Mouse (Mus musculus) neural tube, embryonic 11.5 days (tissue): ENCODE measurements at regions not wholly inside any gene's neighbourhood (a gene's known extent, or its start where the extent isn't known, plus 50 kb on each side); places are given as distances from the start of the nearest gene placed in this dataset.

Experiments
- ATAC-seq: fragments of 200-750 bp; cut with Nextera tagmentation; 2 replicates; pipeline ENCODE4 v1.8.0; 2017; ENCODE audit warnings: moderate number of reproducible peaks, mild to moderate bottlenecking, moderate TSS enrichment, moderate library complexity; ENCODE audit not compliant: insufficient read depth, low FRiP score, low TSS enrichment
- DNase-seq: peaks from one replicate; pipeline ENCODE4 v3.0.0-alpha.2; 2015; ENCODE audit warnings: low spot score
- H3K27ac ChIP-seq: fragments of 300-500 bp; sonication (generic); 2 replicates; pipeline ENCODE4 v1.5.1; 2014; ENCODE audit warnings: low read depth, mild to moderate bottlenecking, low read length
- H3K27me3 ChIP-seq: fragments of 300-500 bp; sonication (generic); 2 replicates; pipeline ENCODE4 v1.6.1; 2014; ENCODE audit warnings: mild to moderate bottlenecking, low read length, mixed read lengths; ENCODE audit not compliant: control insufficient read depth, insufficient read depth
- H3K36me3 ChIP-seq: fragments of 300-500 bp; sonication (generic); 2 replicates; pipeline ENCODE4 v1.6.1; 2014; ENCODE audit warnings: mild to moderate bottlenecking, low read length, moderate library complexity, mixed read lengths; ENCODE audit not compliant: control insufficient read depth, insufficient read depth
- H3K4me1 ChIP-seq: fragments of 300-500 bp; sonication (generic); 2 replicates; pipeline ENCODE4 v1.6.1; 2014; ENCODE audit warnings: low read length, mixed read lengths; ENCODE audit not compliant: control insufficient read depth, insufficient read depth
- H3K4me2 ChIP-seq: fragments of 300-500 bp; sonication (generic); 2 replicates; pipeline ENCODE4 v1.6.1; 2014; ENCODE audit warnings: low read depth, mild to moderate bottlenecking, moderate library complexity
- H3K4me3 ChIP-seq: fragments of 300-500 bp; sonication (generic); 2 replicates; pipeline ENCODE4 v1.5.1; 2014; ENCODE audit warnings: low read depth, low read length
- H3K9ac ChIP-seq: fragments of 300-500 bp; sonication (generic); 2 replicates; pipeline ENCODE4 v1.6.1; 2014; ENCODE audit warnings: mild to moderate bottlenecking, low read length
- H3K9me3 ChIP-seq: fragments of 300-500 bp; sonication (generic); 2 replicates; pipeline ENCODE4 v1.6.1; 2016; ENCODE audit warnings: low read length; ENCODE audit not compliant: control insufficient read depth
- WGBS: fragments of 180-500 bp; shearing (Covaris S2); extraction: QIAGEN DNeasy Blood & Tissue Kit; methylation state at CpG from one replicate; pipeline ENCODE4 v1.1.7; 2014; 5-methylcytosine and 5-hydroxymethylcytosine counted together

DNA sequence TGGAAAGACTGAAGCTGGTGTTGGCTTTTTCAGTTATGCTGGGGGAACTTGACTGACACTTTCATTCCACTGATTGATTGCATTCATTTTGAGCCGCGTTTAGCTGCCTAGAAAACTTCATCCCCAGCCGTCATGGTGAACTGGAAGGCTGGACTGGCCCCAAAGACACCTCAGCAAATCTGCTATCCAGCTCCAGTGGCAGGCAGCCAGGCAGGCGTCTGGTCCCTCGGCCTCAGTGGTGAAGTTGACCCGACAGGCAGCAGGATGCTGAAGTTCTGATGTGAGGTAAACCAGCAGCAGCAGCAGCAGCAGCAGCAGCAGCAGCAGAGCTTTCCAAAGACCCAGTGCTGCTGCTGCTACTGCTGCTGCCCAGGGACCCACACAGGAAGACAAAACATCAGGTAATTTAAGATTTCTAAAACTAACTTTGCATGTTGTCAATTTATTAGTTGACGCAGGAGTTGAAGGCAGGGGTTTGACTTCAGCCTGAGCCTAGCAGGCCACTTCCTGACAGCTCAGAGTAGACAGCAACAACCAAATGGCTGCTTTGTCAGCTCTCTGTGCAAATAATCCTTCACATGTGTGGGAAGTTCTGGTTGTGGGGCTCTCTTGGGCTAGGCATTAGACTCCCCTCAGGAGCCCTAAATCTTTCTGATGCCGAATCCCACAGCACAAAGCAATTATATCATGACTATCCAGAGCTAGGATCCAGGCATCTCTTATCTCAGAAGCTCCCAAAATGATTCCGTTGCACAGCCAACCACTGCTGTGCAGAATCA, 200.4 kb upstream of the Nhs start:
- H3K4me3 ChIP-seq, result no peak overlapping the region
- no peak overlapping the region for H3K9ac ChIP-seq
- no peak overlapping the region for H3K4me2 ChIP-seq
- no peak overlapping the region for H3K27ac ChIP-seq
- H3K4me1 ChIP-seq, result no peaks in the 10 kb centered on the region
- WGBS, result 60% methylated on average over 9 of the region's 9 CpGs
- no peaks in the 10 kb centered on the region for H3K9me3 ChIP-seq
- H3K27me3 ChIP-seq, result no peaks in the 10 kb centered on the region
- no peaks in the 10 kb centered on the region for H3K36me3 ChIP-seq
- DNase-seq, result peak; percentile 19
- no peak for ATAC-seq

DNA sequence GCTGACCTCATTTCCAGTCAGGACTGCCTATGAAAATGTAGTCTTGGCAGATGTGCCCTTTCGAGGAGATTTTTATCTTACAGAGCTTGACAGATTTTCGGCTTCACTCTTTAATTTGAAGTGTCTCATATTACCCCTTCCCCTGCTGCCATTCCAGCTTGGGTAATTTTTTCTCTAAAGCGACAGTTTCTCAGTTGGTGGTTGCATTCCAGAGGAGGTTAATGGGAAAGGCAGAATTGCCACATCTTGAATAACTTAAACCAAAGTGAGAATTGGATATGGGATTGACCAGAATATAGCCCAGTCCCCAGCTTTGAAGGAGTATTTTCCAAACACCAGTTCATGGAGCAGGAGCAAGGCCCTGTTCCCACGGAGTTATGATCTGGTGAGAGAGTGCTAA, 188.8 kb upstream of the Nhs start:
- Histone ChIP-seq H3K4me1 (no peaks in the 10 kb centered on the region), H3K27me3 (no peaks in the 10 kb centered on the region), H3K9me3 (no peaks in the 10 kb centered on the region), H3K27ac (no peak overlapping the region), H3K4me3 (no peak overlapping the region), H3K9ac (no peak overlapping the region), H3K36me3 (no peaks in the 10 kb centered on the region), H3K4me2 (no peak overlapping the region)
- ATAC-seq (no peak), DNase-seq (no peak)
- 52% methylated on average over 4 of the region's 4 CpGs for WGBS

DNA sequence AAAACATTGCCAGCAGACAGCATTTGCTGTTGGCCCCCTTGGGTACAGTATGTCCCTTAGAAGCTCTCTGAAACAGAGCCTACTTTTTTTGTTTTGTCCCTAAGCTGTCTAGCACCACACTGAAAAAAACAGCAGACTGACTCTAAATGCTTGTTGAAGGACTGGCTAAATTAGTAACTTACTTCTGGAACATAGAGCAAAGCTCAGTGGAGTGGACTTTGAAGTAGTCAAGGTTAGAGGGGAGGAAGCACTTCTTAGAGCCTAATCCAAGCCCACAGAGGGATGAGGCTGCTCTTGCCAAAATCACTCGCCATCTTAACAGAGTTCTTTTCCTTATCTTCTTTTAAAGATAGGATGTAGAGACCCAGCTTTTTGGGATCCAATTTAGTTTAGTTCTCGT, 188.4 kb upstream of the Nhs start:
- no peaks in the 10 kb centered on the region for H3K27me3 ChIP-seq
- H3K9me3 ChIP-seq, result no peaks in the 10 kb centered on the region
- no peak overlapping the region for H3K27ac ChIP-seq
- H3K4me2 ChIP-seq, result no peak overlapping the region
- H3K36me3 ChIP-seq, result no peaks in the 10 kb centered on the region
- no peak overlapping the region for H3K9ac ChIP-seq
- no peak overlapping the region for H3K4me3 ChIP-seq
- no peaks in the 10 kb centered on the region for H3K4me1 ChIP-seq
- DNase-seq, result no peak
- ATAC-seq, result no peak
- WGBS, result 60% methylated on average over 2 of the region's 2 CpGs

DNA sequence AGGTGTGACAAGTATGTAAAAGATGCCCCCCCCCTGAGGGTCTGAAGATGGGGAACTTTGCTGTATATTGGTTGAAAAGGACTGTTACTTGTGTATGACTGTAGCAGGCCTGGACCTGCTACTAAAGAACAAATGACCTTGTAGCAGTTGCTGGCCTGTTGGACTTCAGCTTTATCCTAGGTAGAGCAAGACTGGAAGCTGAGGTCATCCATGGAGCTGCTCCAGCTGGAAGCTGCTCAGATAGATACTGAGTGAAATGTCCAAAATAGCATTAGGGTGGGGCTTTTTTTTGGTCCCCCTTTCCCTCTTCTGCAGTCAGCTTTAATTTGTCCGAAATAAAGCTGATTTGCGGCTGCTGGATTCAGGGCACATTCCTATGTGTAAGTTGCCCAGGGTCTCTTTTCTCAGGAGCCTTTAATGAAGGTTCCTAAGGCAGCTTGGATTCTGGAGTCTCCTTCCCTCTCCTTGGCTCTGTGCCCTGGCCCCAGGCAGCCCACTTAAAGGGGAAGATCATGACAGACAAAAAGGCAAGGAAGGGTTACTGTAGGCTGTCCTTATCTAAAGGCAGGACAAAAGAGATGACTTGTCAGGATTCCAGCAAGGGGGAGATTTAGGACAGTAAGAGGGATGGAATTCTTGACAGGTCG, 186.1 kb upstream of the Nhs start:
- DNase-seq (no peak), ATAC-seq (no peak)
- H3K4me3 ChIP-seq, result no peak overlapping the region
- 75% methylated on average over 3 of the region's 3 CpGs for WGBS
- no peaks in the 10 kb centered on the region for H3K27me3 ChIP-seq
- no peak overlapping the region for H3K4me2 ChIP-seq
- no peak overlapping the region for H3K27ac ChIP-seq
- no peaks in the 10 kb centered on the region for H3K9me3 ChIP-seq
- no peaks in the 10 kb centered on the region for H3K4me1 ChIP-seq
- no peaks in the 10 kb centered on the region for H3K36me3 ChIP-seq
- H3K9ac ChIP-seq, result no peak overlapping the region

DNA sequence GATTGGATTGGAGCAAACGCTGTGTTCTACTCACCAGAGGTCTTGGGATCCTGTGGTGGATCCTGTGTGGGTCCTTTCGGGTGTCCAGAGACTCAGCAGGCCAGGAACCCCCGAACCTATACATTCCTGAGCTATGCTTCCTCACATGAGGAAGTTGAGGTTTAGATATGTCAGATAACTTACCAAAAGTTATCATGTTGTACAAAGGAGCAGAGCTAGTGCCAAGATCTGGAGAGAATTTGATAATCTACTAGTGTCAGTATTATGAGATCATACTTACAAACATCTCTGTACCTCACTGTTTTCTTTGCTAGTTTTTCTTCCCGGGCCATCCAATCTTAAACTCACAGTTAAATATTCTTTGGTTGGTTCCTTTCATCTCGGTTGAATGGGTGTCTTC, 172.6 kb upstream of the Nhs start:
- no peak overlapping the region for H3K4me3 ChIP-seq
- no peaks in the 10 kb centered on the region for H3K9me3 ChIP-seq
- H3K27me3 ChIP-seq, result no peaks in the 10 kb centered on the region
- DNase-seq, result no peak
- WGBS, result 96% methylated on average over 5 of the region's 5 CpGs
- no peak overlapping the region for H3K9ac ChIP-seq
- ATAC-seq, result no peak
- no peaks in the 10 kb centered on the region for H3K36me3 ChIP-seq
- no peaks in the 10 kb centered on the region for H3K4me1 ChIP-seq
- H3K4me2 ChIP-seq, result no peak overlapping the region
- no peak overlapping the region for H3K27ac ChIP-seq

DNA sequence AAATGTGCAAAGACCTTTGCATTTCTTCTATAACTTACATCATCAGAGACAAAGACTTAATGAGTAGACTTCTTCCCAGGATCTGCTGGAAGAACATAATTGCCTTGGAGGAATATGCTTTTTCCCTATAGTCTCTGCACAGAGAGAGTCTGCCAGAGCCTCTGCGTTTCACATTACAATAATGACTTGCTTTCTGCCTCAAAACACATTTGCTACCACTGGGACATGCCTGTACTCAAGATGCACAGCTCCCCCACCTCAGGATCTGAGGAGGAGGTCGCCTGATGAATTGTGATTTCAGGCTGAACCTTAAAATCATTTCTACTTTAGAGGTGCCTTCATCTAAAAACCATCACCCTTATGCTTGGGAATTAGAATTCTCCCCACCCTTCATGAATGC, 148.1 kb upstream of the Nhs start:
- Histone ChIP-seq H3K9me3 (no peaks in the 10 kb centered on the region), H3K27ac (no peak overlapping the region), H3K4me3 (no peak overlapping the region), H3K36me3 (no peaks in the 10 kb centered on the region), H3K4me2 (no peak overlapping the region), H3K9ac (no peak overlapping the region), H3K27me3 (no peaks in the 10 kb centered on the region), H3K4me1 (no peaks in the 10 kb centered on the region)
- no peak for ATAC-seq
- WGBS, result 64% methylated on average over 2 of the region's 2 CpGs
- DNase-seq, result no peak

DNA sequence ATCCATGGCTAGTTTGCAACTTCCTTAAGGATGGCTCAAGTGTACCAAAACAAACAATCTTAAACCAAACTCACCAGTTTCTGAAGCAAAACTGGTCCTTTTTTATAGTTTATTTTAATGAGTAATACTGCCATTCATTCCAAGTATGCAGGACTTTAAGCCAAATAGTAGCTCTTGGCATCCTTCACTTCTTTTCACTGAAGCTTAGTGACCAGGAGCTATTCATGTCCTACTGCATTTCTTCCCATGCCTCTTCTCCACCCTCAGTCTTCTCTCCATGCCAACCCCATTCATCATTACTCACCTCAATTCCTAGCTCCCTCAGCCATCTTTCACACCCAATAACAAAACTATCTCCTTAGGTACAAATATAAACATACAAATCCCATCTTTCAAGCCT, 144.6 kb upstream of the Nhs start:
- Histone ChIP-seq H3K4me3 (no peak overlapping the region), H3K9ac (no peak overlapping the region), H3K4me1 (no peaks in the 10 kb centered on the region), H3K27me3 (no peaks in the 10 kb centered on the region), H3K4me2 (no peak overlapping the region), H3K36me3 (no peaks in the 10 kb centered on the region), H3K9me3 (no peaks in the 10 kb centered on the region), H3K27ac (no peak overlapping the region)
- no peak for ATAC-seq
- no peak for DNase-seq

DNA sequence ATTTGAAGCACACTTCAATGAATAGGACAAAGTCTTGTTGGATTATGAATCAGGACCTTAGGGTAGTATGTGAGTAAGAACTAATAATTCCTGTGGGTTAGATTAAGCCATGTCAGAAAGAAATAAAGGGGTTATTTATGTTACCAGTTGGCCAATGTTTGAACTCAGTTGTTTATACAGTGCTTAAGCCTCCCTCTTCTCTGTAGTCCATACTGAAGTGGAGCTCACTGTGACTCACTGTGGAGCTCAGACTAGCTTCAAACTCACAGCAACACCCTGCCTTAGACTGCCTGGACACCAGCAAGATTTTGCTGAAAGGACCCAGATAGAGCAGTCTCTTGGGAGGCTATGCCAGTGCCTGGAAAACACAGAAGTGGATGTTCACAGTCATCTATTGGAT, 143.3 kb upstream of the Nhs start:
- Histone ChIP-seq H3K27ac (no peak overlapping the region), H3K36me3 (no peaks in the 10 kb centered on the region), H3K4me3 (no peak overlapping the region), H3K4me1 (no peaks in the 10 kb centered on the region), H3K4me2 (no peak overlapping the region), H3K9me3 (no peaks in the 10 kb centered on the region), H3K27me3 (no peaks in the 10 kb centered on the region), H3K9ac (no peak overlapping the region)
- ATAC-seq (no peak), DNase-seq (no peak)

DNA sequence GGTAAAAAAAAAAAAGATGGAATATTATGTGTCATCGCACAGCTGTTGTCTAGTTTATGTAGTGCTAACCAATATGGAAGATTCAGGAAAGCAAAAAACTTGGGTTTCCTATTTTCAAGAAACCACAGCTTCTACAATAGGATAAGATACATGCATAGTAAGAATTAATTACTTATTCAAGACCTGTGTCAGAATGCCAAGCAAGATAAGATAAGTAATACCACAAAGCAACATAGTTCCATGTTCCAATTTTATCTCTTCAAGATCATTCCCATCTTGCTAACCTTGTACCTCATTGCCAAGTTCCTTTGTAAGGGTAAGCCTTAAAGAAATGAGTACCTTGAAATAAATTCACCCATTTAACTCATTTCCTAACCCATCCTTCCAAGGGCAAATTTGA, 131.7 kb upstream of the Nhs start:
- H3K36me3 ChIP-seq, result no peaks in the 10 kb centered on the region
- H3K4me2 ChIP-seq, result no peak overlapping the region
- no peaks in the 10 kb centered on the region for H3K9me3 ChIP-seq
- no peak overlapping the region for H3K9ac ChIP-seq
- H3K27ac ChIP-seq, result no peak overlapping the region
- no peaks in the 10 kb centered on the region for H3K4me1 ChIP-seq
- no peaks in the 10 kb centered on the region for H3K27me3 ChIP-seq
- no peak for ATAC-seq
- no peak for DNase-seq
- 98% methylated on average over 1 of the region's 1 CpGs for WGBS
- H3K4me3 ChIP-seq, result no peak overlapping the region
